Comparison of ENCODE assay signal across 23 mouse cellular contexts in genomic region chr13:77977121-77977520, GRCm38 (mm10).
"Had no signal": no experiment of that assay in that cellular context is flagged by ENCODE, and none has a peak within 500 bp of the region (broad histone marks: within the 10 kb centered on the region; RNA-seq: fewer than 3 reads in every experiment).

No protein-coding gene starts in this region.

- H3K27ac ChIP-seq: kidney, embryonic 15.5 days; left cerebral cortex, adult 2 months; liver, embryonic 15.5 days; lung, embryonic 15.5 days; neural tube, embryonic 12.5 days; neural tube, embryonic 15.5 days; stomach, postnatal 0 days had no signal

- H3K4me2 ChIP-seq: kidney, embryonic 15.5 days; liver, embryonic 11.5 days; liver, embryonic 15.5 days; lung, embryonic 15.5 days; neural tube, embryonic 12.5 days; neural tube, embryonic 15.5 days had no signal

- H3K36me3 ChIP-seq: kidney, embryonic 15.5 days; liver, embryonic 15.5 days; lung, embryonic 15.5 days; neural tube, embryonic 12.5 days; neural tube, embryonic 15.5 days had no signal

- H3K9me3 ChIP-seq: kidney, embryonic 15.5 days; liver, embryonic 15.5 days; lung, embryonic 15.5 days; megakaryocyte, embryonic 14.5 days; neural tube, embryonic 12.5 days; neural tube, embryonic 15.5 days had no signal

- H3K4me1 ChIP-seq: kidney, embryonic 15.5 days; liver, embryonic 15.5 days; lung, embryonic 15.5 days; megakaryocyte, embryonic 14.5 days; neural tube, embryonic 12.5 days; neural tube, embryonic 15.5 days had no signal

- DNase-seq: kidney, adult 11 months; kidney, adult 8-10 months; kidney, postnatal 10 days; kidney, postnatal 36 days; layer of hippocampus, postnatal 36 days; lung, adult 18-20 months; lung, postnatal 10 days; lung, postnatal 36 days; right cerebral cortex, adult 18-20 months; right cerebral cortex, postnatal 14 days; right cerebral cortex, postnatal 4 days; thymus, adult 2 months; thymus, postnatal 14 days; thymus, postnatal 4 days had no signal

- H3K4me3 ChIP-seq: kidney, embryonic 15.5 days; left cerebral cortex, adult 2 months; liver, embryonic 15.5 days; lung, embryonic 15.5 days; megakaryocyte, embryonic 14.5 days; neural tube, embryonic 12.5 days; neural tube, embryonic 15.5 days had no signal

- H3K9ac ChIP-seq: kidney, embryonic 15.5 days; liver, embryonic 15.5 days; lung, embryonic 15.5 days; neural tube, embryonic 12.5 days; neural tube, embryonic 15.5 days had no signal

- H3K27me3 ChIP-seq: kidney, embryonic 15.5 days; liver, embryonic 15.5 days; lung, embryonic 15.5 days; megakaryocyte, embryonic 14.5 days; neural tube, embryonic 12.5 days; neural tube, embryonic 15.5 days had no signal
